Mouse (Mus musculus) embryo, embryonic 10.5 days (tissue): ENCODE data around the gene Eif5b.
"Not testable (repeated sequence)": the region's sequence is repeated elsewhere in the genome, so short reads cannot be mapped to it uniquely, and the experiment has no call there.

Source experiments
- DNase-seq: peaks from one replicate; pipeline ENCODE4 v3.0.0-alpha.2; 2015; ENCODE audit warnings: low spot score

The Eif5b gene

GRCm38 (mm10) chr1:37997867-37998266, at the start of gene Eif5b, which contains the start of gene Txndc9:
Gene Eif5b (plus strand): TSS chr1:37998010.
Gene Txndc9 (minus strand): TSS chr1:37997893.
- DNase-seq = peak; percentile 97

- DNase-seq = no peak
Measured at GRCm38 (mm10) chr1:37948906-37949305, 48.9 kb upstream of the Eif5b start.

GRCm38 (mm10) chr1:37954786-37955185, 43.0 kb upstream of the Eif5b start:
- DNase-seq = no peak

GRCm38 (mm10) chr1:37955251-37955650, 42.6 kb upstream of the Eif5b start:
- no peak for DNase-seq

DNA sequence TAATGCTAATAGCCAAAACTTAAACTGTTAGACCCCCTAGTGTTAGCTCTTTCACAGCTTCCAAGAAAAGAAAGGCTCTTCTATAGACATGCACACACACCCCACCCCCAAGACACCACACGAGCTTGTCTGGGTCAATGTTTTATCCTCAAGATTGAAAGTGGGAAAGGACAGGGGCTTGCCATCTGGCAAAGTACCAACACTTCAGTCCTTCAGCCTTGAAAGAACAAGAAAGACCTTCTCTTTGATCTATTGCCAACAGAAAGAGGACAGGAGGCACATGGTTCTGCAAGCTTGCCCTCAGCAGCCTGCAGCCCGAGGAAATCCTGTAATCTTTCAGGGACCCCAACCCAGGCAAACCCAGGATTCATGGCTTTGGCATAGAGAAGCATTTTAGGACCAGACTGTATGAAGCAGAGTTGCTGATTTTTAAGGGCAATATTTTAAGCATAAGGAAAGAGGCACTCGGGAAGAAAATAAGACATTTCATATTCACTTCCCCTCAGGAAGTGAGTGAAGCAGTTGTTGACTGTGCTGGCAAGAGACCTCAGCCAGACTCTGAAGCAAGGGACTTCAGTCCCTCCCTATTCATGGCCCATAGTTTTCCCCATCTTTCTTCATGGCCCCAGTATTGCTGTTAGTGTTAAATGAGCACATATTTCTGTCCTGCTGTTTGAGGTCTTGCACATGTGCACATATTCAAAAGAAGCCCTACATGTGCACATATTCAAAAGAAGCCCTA, 40.9 kb upstream of the Eif5b start:
- no peak for DNase-seq

- no peak for DNase-seq
Measured at GRCm38 (mm10) chr1:37957659-37958058, 40.2 kb upstream of the Eif5b start, which contains the start of gene Lyg1. Gene Lyg1 (minus strand): TSS chr1:37957759.

- no peak for DNase-seq
Measured at GRCm38 (mm10) chr1:37958516-37958915, 39.3 kb upstream of the Eif5b start.

GRCm38 (mm10) chr1:37959486-37959885, 38.3 kb upstream of the Eif5b start:
- no peak for DNase-seq

DNA sequence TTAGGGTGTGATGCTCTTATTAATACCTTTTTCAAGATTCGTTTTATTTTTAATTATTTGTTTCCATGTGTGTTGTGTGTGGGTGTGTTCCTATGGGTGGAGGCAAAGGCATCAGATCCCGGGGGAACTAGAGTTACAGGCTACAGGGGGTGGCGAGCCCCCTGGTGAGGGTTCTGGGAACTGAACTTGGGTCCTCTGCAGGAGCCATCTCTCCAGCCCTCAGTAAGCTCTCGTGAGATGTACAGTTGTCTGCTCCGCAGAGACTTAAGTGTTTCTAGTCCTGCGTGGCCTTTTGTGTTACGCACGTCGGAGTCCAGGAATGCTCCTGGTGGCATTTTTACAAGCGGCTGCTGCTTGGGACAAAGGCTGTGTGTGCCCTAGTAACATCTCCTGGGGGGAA, 32.2 kb upstream of the Eif5b start:
- no peak for DNase-seq

DNA sequence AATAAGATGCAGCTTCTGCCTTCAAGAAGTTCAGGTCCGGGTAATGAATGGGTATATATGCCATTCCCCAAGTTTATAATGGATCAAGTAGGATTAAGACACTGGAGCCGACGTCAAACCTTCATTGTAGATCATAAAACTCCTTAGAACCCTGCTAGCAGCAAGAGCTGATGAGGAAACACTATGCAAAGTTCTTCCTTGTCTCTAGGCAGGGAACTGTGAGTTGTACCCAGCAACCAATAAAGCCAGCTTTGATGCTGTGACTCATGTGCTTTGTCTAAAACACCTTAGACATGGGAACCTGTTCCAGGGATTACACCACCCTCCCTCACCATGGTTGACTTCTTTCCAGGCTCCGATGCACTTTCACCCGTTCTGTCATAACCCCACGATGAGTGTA, 29.1 kb upstream of the Eif5b start:
- DNase-seq = no peak

- no peak for DNase-seq
Measured at GRCm38 (mm10) chr1:37971520-37971919, 26.3 kb upstream of the Eif5b start.

GRCm38 (mm10) chr1:37976666-37977065, 21.1 kb upstream of the Eif5b start:
- DNase-seq = not testable (repeated sequence)

DNA sequence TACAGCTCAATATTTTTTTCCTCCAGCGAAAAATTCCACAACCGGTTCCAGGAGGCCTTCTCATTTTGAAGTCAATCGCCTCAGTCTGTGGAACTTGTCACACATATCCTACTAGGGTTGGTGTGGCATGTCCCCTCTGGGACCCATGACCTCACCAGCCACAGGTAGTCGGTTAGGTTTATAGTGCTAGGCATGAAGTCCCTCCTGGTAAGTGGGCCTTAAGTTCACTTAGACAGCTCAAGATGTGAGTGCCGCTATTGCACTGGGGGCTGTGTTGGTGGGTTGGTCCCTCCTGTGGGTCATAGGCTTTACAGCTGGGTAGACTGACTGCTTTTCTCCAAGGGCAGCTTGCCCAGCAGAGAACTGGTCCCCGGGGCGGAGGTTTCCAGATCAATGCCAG, 20.5 kb upstream of the Eif5b start:
- no peak for DNase-seq

GRCm38 (mm10) chr1:37984326-37984725, 13.5 kb upstream of the Eif5b start:
- DNase-seq = no peak

- DNase-seq = peak; percentile 50
Measured at GRCm38 (mm10) chr1:37985764-37986323, 12.0 kb upstream of the Eif5b start.

DNA sequence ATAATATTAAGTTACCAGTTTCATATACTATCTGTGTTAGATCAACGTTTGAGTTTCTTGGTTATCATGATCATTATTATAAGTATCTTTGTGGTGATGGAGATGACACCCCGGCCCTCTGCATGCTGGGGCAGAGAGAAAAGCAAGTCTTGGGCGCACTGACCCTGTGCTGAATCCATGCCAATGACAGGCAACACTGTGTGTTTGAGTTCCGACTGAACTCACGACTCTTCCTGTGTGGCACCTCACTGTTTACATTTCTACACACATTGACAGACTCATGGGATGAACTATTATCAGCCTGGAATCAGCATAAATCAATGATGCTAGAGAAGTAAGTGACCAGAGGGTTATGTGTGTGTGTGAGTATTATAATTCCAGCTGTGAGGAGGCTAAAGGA, 10.0 kb upstream of the Eif5b start:
- no peak for DNase-seq

GRCm38 (mm10) chr1:37996226-37996625, 1.6 kb upstream of the Eif5b start:
- DNase-seq = no peak

- DNase-seq = peak; percentile 100
Measured at GRCm38 (mm10) chr1:37996877-37997484, 829 bp upstream of the Eif5b start.

GRCm38 (mm10) chr1:37998371-37999199, 775 bp downstream of the Eif5b start:
- DNase-seq = peak; percentile 19

DNA sequence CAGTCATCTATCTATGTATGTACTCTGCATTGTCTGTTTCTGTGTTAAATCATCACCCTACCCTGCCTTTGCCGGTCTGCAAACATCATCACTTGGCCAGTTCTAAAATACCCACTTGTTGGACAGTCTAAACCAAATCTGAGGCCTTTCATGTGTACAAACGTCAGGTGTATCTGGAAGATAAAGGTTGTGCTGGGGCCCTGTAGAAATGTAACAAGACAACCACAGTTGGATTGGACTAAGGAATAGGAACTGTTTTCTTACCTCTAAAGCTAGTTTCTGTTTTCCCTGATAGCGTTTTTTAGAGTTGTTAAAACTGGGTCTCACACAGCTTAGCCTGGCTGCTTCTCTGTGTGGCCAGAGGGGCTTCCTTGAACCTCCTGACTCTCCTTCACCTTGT, 1.7 kb downstream of the Eif5b start:
- peak; percentile 4 for DNase-seq

DNA sequence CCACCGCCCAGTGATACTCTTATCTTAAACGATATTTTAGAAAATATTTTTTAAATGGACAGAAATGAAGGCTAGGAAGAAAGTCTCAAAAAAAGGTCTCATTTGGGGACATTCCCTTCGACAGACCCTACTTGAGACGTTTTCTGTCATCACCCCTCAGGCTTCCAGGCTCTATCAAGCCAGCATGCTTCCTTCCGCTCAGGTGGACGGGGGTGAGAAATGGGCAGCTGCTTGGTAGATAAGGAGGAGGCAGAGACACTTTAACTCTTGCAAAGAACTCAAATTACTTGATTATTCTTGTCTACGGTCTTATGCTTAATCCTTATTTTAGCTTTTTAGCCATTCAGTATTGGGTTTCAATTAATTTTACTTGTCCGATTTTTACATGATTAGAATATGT, 3.0 kb downstream of the Eif5b start:
- DNase-seq = no peak

DNA sequence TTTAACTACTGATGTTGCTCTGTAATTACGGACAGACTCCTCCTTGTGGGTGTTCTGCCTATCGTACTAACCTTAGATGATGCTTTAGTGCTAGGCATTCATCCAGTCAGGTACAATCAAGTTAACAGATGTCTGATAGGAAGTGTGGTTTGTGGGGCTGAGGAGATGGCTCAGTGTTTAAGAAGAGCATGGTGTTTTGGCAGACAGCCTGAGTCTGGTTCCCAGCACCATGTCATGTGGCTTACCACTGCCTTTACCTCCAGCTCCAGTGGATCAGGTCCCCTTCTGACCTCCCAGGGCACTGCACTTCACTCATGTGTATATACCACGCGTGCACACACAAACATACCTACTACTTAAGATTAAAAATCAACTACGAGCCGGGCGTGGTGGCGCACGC, 4.1 kb downstream of the Eif5b start:
- no peak for DNase-seq
